In the genomic region with DNA sequence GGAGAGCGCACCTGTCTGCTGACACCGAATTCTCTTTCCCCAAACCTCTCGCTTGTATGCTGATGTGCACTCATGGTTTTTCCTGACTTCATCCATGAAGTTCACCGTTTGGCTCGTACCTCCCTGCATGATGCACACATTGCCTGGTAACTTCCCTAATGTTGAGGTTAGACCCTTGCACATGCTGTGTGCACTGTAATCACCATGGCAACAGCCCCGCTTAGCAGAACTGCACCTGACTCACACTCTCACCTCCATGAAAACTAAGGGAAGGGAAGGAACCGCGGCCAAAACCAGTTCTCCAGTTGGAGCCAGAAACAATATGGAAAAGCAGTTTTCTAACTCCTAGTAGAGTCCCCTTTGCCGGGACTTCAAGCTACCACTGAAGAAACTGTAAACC, we compare ENCODE assay signal across 14 mouse cellular contexts.
"Had no signal": no experiment of that assay in that cellular context is flagged by ENCODE, and none has a peak within 500 bp of the region (broad histone marks: within the 10 kb centered on the region; RNA-seq: fewer than 3 reads in every experiment).

No protein-coding gene starts in this region.

- ATAC-seq: liver, postnatal 0 days; midbrain, embryonic 16.5 days had no signal

- H3K4me2 ChIP-seq: limb, embryonic 12.5 days; liver, embryonic 13.5 days; lung, embryonic 15.5 days; midbrain, embryonic 12.5 days had no signal

- H3K27me3 ChIP-seq: limb, embryonic 12.5 days; liver, embryonic 13.5 days; lung, embryonic 15.5 days; midbrain, embryonic 12.5 days had no signal

- H3K4me3 ChIP-seq: limb, embryonic 12.5 days; liver, embryonic 13.5 days; lung, embryonic 15.5 days; midbrain, embryonic 12.5 days had no signal

- DNase-seq: kidney, adult 8-10 months; kidney, postnatal 25 days; liver; liver, embryonic 13.5 days; liver, postnatal 0 days; lung, postnatal 14 days; right cerebral cortex, adult 18-20 months; thymus, postnatal 4 days had no signal

- H3K36me3 ChIP-seq: limb, embryonic 12.5 days; liver, embryonic 13.5 days; lung, embryonic 15.5 days; midbrain, embryonic 12.5 days had no signal

- H3K4me1 ChIP-seq: liver, embryonic 13.5 days had no signal

- H3K9me3 ChIP-seq: limb, embryonic 12.5 days; liver, embryonic 13.5 days; lung, embryonic 15.5 days; midbrain, embryonic 12.5 days had no signal

- H3K27ac ChIP-seq: limb, embryonic 12.5 days; liver, embryonic 13.5 days; lung, embryonic 15.5 days; macrophage; midbrain, embryonic 12.5 days; stomach, postnatal 0 days had no signal

- H3K9ac ChIP-seq: limb, embryonic 12.5 days; liver, embryonic 13.5 days; liver, postnatal 0 days; lung, embryonic 15.5 days; midbrain, embryonic 12.5 days had no signal
